Comparison of ENCODE assay signal across 27 mouse cellular contexts in genomic region chr12:50646857-50647256, GRCm38 (mm10). TPM values are rescaled to one million over a fixed set of nuclear protein-coding genes. Genes with fewer than 3 reads are reported as not detected.
A peak's percentile ranks its signal among the peaks of the same experiment; 100 is the strongest.
DNase-seq lines count a peak whose midpoint lies in the region; ATAC-seq and TF ChIP-seq lines count a peak whose summit lies in the region.
"Had no signal": no experiment of that assay in that cellular context is flagged by ENCODE, and none has a peak within 500 bp of the region (broad histone marks: within the 10 kb centered on the region; RNA-seq: fewer than 3 reads in every experiment).

No protein-coding gene starts in this region.

- 93% methylated on average over 4 of the region's 4 CpGs for WGBS in embryonic facial prominence, embryonic 12.5 days
- WGBS in embryonic facial prominence, embryonic 10.5 days: 96% methylated on average over 4 of the region's 4 CpGs
- 76% methylated on average over 4 of the region's 4 CpGs for WGBS in heart, embryonic 14.5 days
- WGBS in heart, adult 2 months: 75% methylated on average over 4 of the region's 4 CpGs
- WGBS in lung, embryonic 14.5 days: 72% methylated on average over 4 of the region's 4 CpGs
- 42% methylated on average over 4 of the region's 4 CpGs for WGBS in liver, embryonic 14.5 days (ENCODE audit: insufficient replicate concordance)

- no peaks in the 10 kb centered on the region for H3K36me3 ChIP-seq in embryonic facial prominence, embryonic 12.5 days
- H3K36me3 ChIP-seq in embryonic facial prominence, embryonic 10.5 days (replicated peaks): no peaks in the 10 kb centered on the region
- H3K36me3 ChIP-seq in heart, embryonic 14.5 days (ENCODE audit: control insufficient read depth, insufficient read depth, low read length): no peaks in the 10 kb centered on the region
- no peaks in the 10 kb centered on the region for H3K36me3 ChIP-seq in heart, adult 2 months (ENCODE audit: control insufficient read depth, insufficient read depth, low read length)
- H3K36me3 ChIP-seq in lung, embryonic 14.5 days (ENCODE audit: insufficient read depth): no peaks in the 10 kb centered on the region
- no peaks in the 10 kb centered on the region for H3K36me3 ChIP-seq in liver, embryonic 14.5 days (replicated peaks; ENCODE audit: control insufficient read depth, insufficient read depth, low read depth)
- H3K36me3 ChIP-seq: midbrain, embryonic 13.5 days had no signal

- no peaks in the 10 kb centered on the region for H3K27me3 ChIP-seq in embryonic facial prominence, embryonic 12.5 days
- H3K27me3 ChIP-seq in embryonic facial prominence, embryonic 10.5 days (replicated peaks; ENCODE audit: low read depth, poor library complexity, severe bottlenecking): no peaks in the 10 kb centered on the region
- H3K27me3 ChIP-seq in heart, embryonic 14.5 days (ENCODE audit: control insufficient read depth, insufficient read depth, low read length): no peaks in the 10 kb centered on the region
- no peaks in the 10 kb centered on the region for H3K27me3 ChIP-seq in heart, adult 2 months (ENCODE audit: control insufficient read depth, insufficient read depth, low read length)
- H3K27me3 ChIP-seq in lung, embryonic 14.5 days (ENCODE audit: insufficient read depth, low read length): no peaks in the 10 kb centered on the region
- peaks cover 15% of the 10 kb centered on the region for H3K27me3 ChIP-seq in liver, embryonic 14.5 days (ENCODE audit: control insufficient read depth, insufficient read depth, low read length)

- no peak for TF ChIP-seq EP300 in heart, adult 2 months (IDR thresholded peaks at IDR 0.05; ENCODE audit: insufficient read depth, low read depth, low read length)
- TF ChIP-seq EP300 in liver, embryonic 14.5 days (IDR thresholded peaks at IDR 0.05; ENCODE audit: low read depth): peak; percentile 26; the same call in 1 of the 2 replicates

- TF ChIP-seq POLR2A in heart, adult 2 months (IDR thresholded peaks at IDR 0.05; ENCODE audit: insufficient read depth, low read depth, low read length): no peak

- H3K27ac ChIP-seq in embryonic facial prominence, embryonic 12.5 days: no peak overlapping the region
- H3K27ac ChIP-seq in embryonic facial prominence, embryonic 10.5 days (replicated peaks): no peak overlapping the region
- no peak overlapping the region for H3K27ac ChIP-seq in heart, embryonic 14.5 days (replicated peaks in 1 of 2; ENCODE audit: control insufficient read depth in 1 of 2, insufficient read depth in 1 of 2, low read depth in 2 of 2, low read length in 2 of 2)
- no peak overlapping the region for H3K27ac ChIP-seq in heart, adult 2 months
- H3K27ac ChIP-seq in lung, embryonic 14.5 days (ENCODE audit: low read depth): no peak overlapping the region
- H3K27ac ChIP-seq in liver, embryonic 14.5 days: no peak overlapping the region
- H3K27ac ChIP-seq: hindbrain, embryonic 14.5 days; left cerebral cortex, adult 2 months; midbrain, embryonic 13.5 days had no signal

- intact Hi-C loops in heart, adult 2 months (cut with DNase I): loop anchor here (5.0 kb wide), 2 partner anchors 100 to 135 kb away; no protein-coding TSS in a partner anchor

- no peak for DNase-seq in embryonic facial prominence, embryonic 10.5 days (ENCODE audit: low spot score)
- no peak for DNase-seq in heart, adult 2 months
- no peak for DNase-seq in lung, embryonic 14.5 days
- no peak for DNase-seq in lung, postnatal 14 days
- no peak for DNase-seq in liver, embryonic 14.5 days (ENCODE audit: low read depth in 3 of 3, low spot score in 3 of 3)
- no peak for DNase-seq in retina, postnatal 1 day
- DNase-seq: adrenal gland, postnatal 10 days; cerebellum, adult 2 months; cerebellum, postnatal 25 days; gastrocnemius, postnatal 14 days; heart, adult 11 months; kidney, adult 18-20 months; kidney, postnatal 4 days; layer of hippocampus, adult 9-11 months; lung, adult 2 months; lung, postnatal 36 days; right cerebral cortex, postnatal 25 days; spleen, adult 18-20 months; thymus, postnatal 36 days had no signal

- no peak for TF ChIP-seq CTCF in heart, adult 2 months (IDR thresholded peaks at IDR 0.05)
- no peak for TF ChIP-seq CTCF in lung, embryonic 14.5 days (IDR thresholded peaks at IDR 0.05; ENCODE audit: low read depth)
- TF ChIP-seq CTCF in liver, embryonic 14.5 days (IDR thresholded peaks at IDR 0.05; ENCODE audit: low read depth): no peak

- no peak for ATAC-seq in embryonic facial prominence, embryonic 12.5 days (ENCODE audit: insufficient number of reproducible peaks, insufficient read depth, low FRiP score, low TSS enrichment)
- no peak for ATAC-seq in heart, embryonic 14.5 days (ENCODE audit: insufficient number of reproducible peaks, insufficient read depth, low FRiP score, low read depth)
- ATAC-seq in lung, embryonic 14.5 days (ENCODE audit: insufficient read depth): no peak
- peak; percentile 52 for ATAC-seq in liver, embryonic 14.5 days (ENCODE audit: insufficient read depth)
- ATAC-seq: inflammation-experienced regulatory T-cells, adult 6 months; midbrain, embryonic 13.5 days had no signal

- H3K4me1 ChIP-seq in embryonic facial prominence, embryonic 12.5 days: peaks cover 8% of the 10 kb centered on the region; the same call in 1 of the 2 replicates
- H3K4me1 ChIP-seq in embryonic facial prominence, embryonic 10.5 days: peaks cover 15% of the 10 kb centered on the region
- peaks cover 5 to 18% of the 10 kb centered on the region in 2 experiments for H3K4me1 ChIP-seq in heart, embryonic 14.5 days (ENCODE audit: control insufficient read depth in 2 of 2, insufficient read depth in 2 of 2, low read length in 2 of 2)
- peaks cover 2% of the 10 kb centered on the region; the same call in 1 of the 2 replicates for H3K4me1 ChIP-seq in heart, adult 2 months (ENCODE audit: control insufficient read depth, insufficient read depth, low read length)
- H3K4me1 ChIP-seq in lung, embryonic 14.5 days (ENCODE audit: insufficient read depth): peaks cover 9% of the 10 kb centered on the region; the same call in 1 of the 2 replicates
- peaks cover 0 to 4% of the 10 kb centered on the region in 2 experiments; a peak in 2 of 4 replicates for H3K4me1 ChIP-seq in liver, embryonic 14.5 days (replicated peaks; ENCODE audit: control insufficient read depth in 2 of 2, insufficient read depth in 2 of 2, low read length in 1 of 2)

- peaks cover 1% of the 10 kb centered on the region for H3K79me2 ChIP-seq in heart, adult 2 months (replicated peaks; ENCODE audit: control insufficient read depth, insufficient read depth, low read length)

- no peaks in the 10 kb centered on the region for H3K9me3 ChIP-seq in embryonic facial prominence, embryonic 12.5 days
- H3K9me3 ChIP-seq in embryonic facial prominence, embryonic 10.5 days: no peaks in the 10 kb centered on the region
- no peaks in the 10 kb centered on the region for H3K9me3 ChIP-seq in heart, embryonic 14.5 days (ENCODE audit: control insufficient read depth, low read length)
- H3K9me3 ChIP-seq in lung, embryonic 14.5 days (ENCODE audit: low read depth, low read length): no peaks in the 10 kb centered on the region
- H3K9me3 ChIP-seq in liver, embryonic 14.5 days (ENCODE audit: control insufficient read depth, low read length): no peaks in the 10 kb centered on the region
- H3K9me3 ChIP-seq: midbrain, embryonic 13.5 days had no signal

- peak overlapping the region; percentile 86; the same call in 1 of the 2 replicates for H3K4me2 ChIP-seq in embryonic facial prominence, embryonic 12.5 days (replicated peaks)
- H3K4me2 ChIP-seq in heart, embryonic 14.5 days (ENCODE audit: low read length): peak overlapping the region; percentile 90
- H3K4me2 ChIP-seq in lung, embryonic 14.5 days: peak overlapping the region; percentile 84; the same call in 1 of the 2 replicates
- H3K4me2 ChIP-seq in liver, embryonic 14.5 days (ENCODE audit: low read depth): peak overlapping the region; percentile 32

- no peak overlapping the region for H3K4me3 ChIP-seq in embryonic facial prominence, embryonic 12.5 days
- no peak overlapping the region for H3K4me3 ChIP-seq in embryonic facial prominence, embryonic 10.5 days
- no peak overlapping the region for H3K4me3 ChIP-seq in heart, embryonic 14.5 days (ENCODE audit: control insufficient read depth in 1 of 2, insufficient read depth in 1 of 2, low read depth in 1 of 2, low read length in 2 of 2)
- H3K4me3 ChIP-seq in heart, adult 2 months: no peak overlapping the region
- no peak overlapping the region for H3K4me3 ChIP-seq in lung, embryonic 14.5 days (ENCODE audit: low read depth, low read length)
- no peak overlapping the region for H3K4me3 ChIP-seq in liver, embryonic 14.5 days (ENCODE audit: insufficient read depth in 1 of 2, low read depth in 2 of 2, low read length in 2 of 2)
- H3K4me3 ChIP-seq: megakaryocyte, embryonic 14.5 days had no signal

- H3K9ac ChIP-seq in embryonic facial prominence, embryonic 12.5 days: no peak overlapping the region
- H3K9ac ChIP-seq in heart, embryonic 14.5 days (ENCODE audit: low read length): no peak overlapping the region
- no peak overlapping the region for H3K9ac ChIP-seq in heart, adult 2 months (ENCODE audit: low read depth, low read length)
- H3K9ac ChIP-seq in lung, embryonic 14.5 days: no peak overlapping the region
- no peak overlapping the region; the same call in 1 of the 2 replicates for H3K9ac ChIP-seq in liver, embryonic 14.5 days (replicated peaks)
- H3K9ac ChIP-seq: hindbrain, embryonic 14.5 days; midbrain, embryonic 13.5 days had no signal

RNA-seq across cellular contexts. Expression of gene Prkd1, which starts 2.0 kb away (rescaled TPM):
- 8.7 and 8.9 TPM in 2 replicates for polyA plus RNA-seq in embryonic facial prominence, embryonic 12.5 days (2016; fragmentation: Nextera tagmentation; extraction: Ambion mirVana)
- 5.2 and 5.6 TPM in 2 replicates for polyA plus RNA-seq in embryonic facial prominence, embryonic 10.5 days (2016; fragmentation: Nextera tagmentation; extraction: Ambion mirVana)
- 6.8 and 7.2 TPM in 2 replicates for polyA plus RNA-seq in heart, embryonic 14.5 days (2014; fragmentation: Nextera tagmentation; extraction: Ambion mirVana)
- 1 to 10 TPM; 5.4 to 6.6 TPM for total RNA-seq in heart, adult 2 months (2021)
- polyA plus RNA-seq in heart, adult 2 months (2012; rRNA removed): 2.6 and 5.0 TPM in 2 replicates
- 5.9 and 6.5 TPM in 2 replicates for polyA plus RNA-seq in lung, embryonic 14.5 days (2014; fragmentation: Nextera tagmentation; extraction: Ambion mirVana)
- polyA plus RNA-seq in liver, embryonic 14.5 days (2012; rRNA removed): 0.54 and 0.73 TPM in 2 replicates
- 0.56 and 0.75 TPM in 2 replicates for polyA plus RNA-seq in liver, embryonic 14.5 days (2014; fragmentation: Nextera tagmentation; extraction: Ambion mirVana)
- total RNA-seq: monocyte, adult 5-6 weeks had no signal
- polyA plus RNA-seq: inflammation-experienced regulatory T-cells, adult 6 months had no signal

Comparison
In these comparisons a context has a peak if more than half of its experiments do, and no peak if none do; other contexts are left out.
1. H3K4me2 ChIP-seq: peak in every context shown above with its lines; median percentile 90 in heart, embryonic 14.5 days; 86 in embryonic facial prominence, embryonic 12.5 days; 84 in lung, embryonic 14.5 days; 32 in liver, embryonic 14.5 days.